Mouse (Mus musculus) hindbrain, embryonic 15.5 days (tissue): ENCODE data around the gene Rsad1. TPM values are rescaled to one million over a fixed set of nuclear protein-coding genes. Genes with fewer than 3 reads are reported as not detected.

Source experiments
- ATAC-seq: fragments of 200-750 bp; cut with Nextera tagmentation; 2 replicates; pipeline ENCODE4 v1.8.0; 2017; ENCODE audit warnings: low read depth, moderate number of reproducible peaks, moderate TSS enrichment; ENCODE audit not compliant: low FRiP score
- H3K27ac ChIP-seq: fragments of 300-500 bp; sonication (generic); replicated peaks from 2 replicates; pipeline ENCODE4 v1.5.1; 2015; ENCODE audit warnings: mild to moderate bottlenecking, inconsistent platforms
- H3K27me3 ChIP-seq: fragments of 300-500 bp; sonication (generic); 2 replicates; pipeline ENCODE4 v1.6.1; 2015; ENCODE audit warnings: control low read depth, inconsistent platforms
- H3K36me3 ChIP-seq: fragments of 300-500 bp; sonication (generic); 2 replicates; pipeline ENCODE4 v1.6.1; 2015; ENCODE audit warnings: control low read depth, inconsistent platforms
- H3K4me1 ChIP-seq: fragments of 300-500 bp; sonication (generic); replicated peaks from 2 replicates; pipeline ENCODE4 v1.6.1; 2015; ENCODE audit warnings: control low read depth, inconsistent platforms
- H3K4me2 ChIP-seq: fragments of 300-500 bp; sonication (generic); 2 replicates; pipeline ENCODE4 v1.6.1; 2015; ENCODE audit warnings: moderate library complexity, mild to moderate bottlenecking, inconsistent platforms
- H3K4me3 ChIP-seq: fragments of 300-500 bp; sonication (generic); 2 replicates; pipeline ENCODE4 v1.5.1; 2015; ENCODE audit warnings: mild to moderate bottlenecking, inconsistent platforms
- H3K9ac ChIP-seq: fragments of 300-500 bp; sonication (generic); 2 replicates; pipeline ENCODE4 v1.6.1; 2015; ENCODE audit warnings: inconsistent platforms
- H3K9me3 ChIP-seq: fragments of 300-500 bp; sonication (generic); 2 replicates; pipeline ENCODE4 v1.6.1; 2016; ENCODE audit warnings: control low read depth, inconsistent platforms
- WGBS: fragments of 180-500 bp; shearing (Covaris S2); methylation state at CpG from one replicate; pipeline ENCODE4 v1.1.7; 2015; 5-methylcytosine and 5-hydroxymethylcytosine counted together
- polyA plus RNA-seq: library from polyadenylated mRNA; unstranded; fragments of >200 nt; fragmentation: Nextera tagmentation; extraction: Ambion mirVana; gene quantifications from 2 replicates; pipeline ENCODE4 v1.2.1, GENCODE M21; 2015

Rsad1 gene
- polyA plus RNA-seq, 1 experiment from 2014 or later = 8.6 TPM

GRCm38 (mm10) chr11:94544422-94544821, 4.6 kb downstream of the Rsad1 start:
- Histone ChIP-seq H3K4me2 (peak overlapping the region; percentile 29), H3K36me3 (0 out of 2 replicates have a peak, but pooled peaks cover 4% of the 10 kb centered on the region), H3K9me3 (no peaks in the 10 kb centered on the region), H3K27ac (no peak overlapping the region), H3K9ac (peak overlapping the region; percentile 14; the same call in 1 of the 2 replicates), H3K4me1 (peaks cover 18% of the 10 kb centered on the region), H3K4me3 (no peak overlapping the region), H3K27me3 (no peaks in the 10 kb centered on the region)
- 49% methylated on average over 18 of the region's 18 CpGs for WGBS
- no peak for ATAC-seq

DNA sequence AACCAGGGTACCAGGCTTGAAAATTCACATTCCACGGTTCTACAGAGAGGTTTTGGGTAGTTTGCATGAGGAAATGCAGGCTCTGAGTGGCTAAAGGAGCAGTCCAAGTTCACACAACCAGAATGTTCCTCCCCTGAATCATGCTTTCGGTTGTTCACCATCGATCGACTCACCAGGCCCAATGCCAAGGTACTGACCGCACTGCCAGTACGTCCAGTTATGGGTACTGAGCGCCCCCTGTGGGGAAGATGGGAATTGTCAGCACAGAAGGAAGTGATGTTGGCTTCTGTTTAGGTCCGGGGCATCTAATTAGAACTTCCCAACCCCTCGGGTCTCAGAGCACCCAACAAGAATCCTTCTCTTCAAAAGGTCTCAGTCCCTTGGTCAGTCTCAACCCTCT, 5.1 kb downstream of the Rsad1 start:
- 31% methylated on average over 9 of the region's 9 CpGs for WGBS
- H3K4me2 ChIP-seq = peak overlapping the region; percentile 29; the same call in 1 of the 2 replicates
- no peak for ATAC-seq

GRCm38 (mm10) chr11:94543344-94543743, 5.7 kb downstream of the Rsad1 start:
- 0 out of 2 replicates have a peak, but pooled peaks cover 7% of the 10 kb centered on the region for H3K36me3 ChIP-seq
- WGBS = 84% methylated on average over 12 of the region's 12 CpGs
- ATAC-seq = no peak
- no peak overlapping the region for H3K4me2 ChIP-seq
- H3K4me3 ChIP-seq = no peak overlapping the region
- no peaks in the 10 kb centered on the region for H3K27me3 ChIP-seq
- H3K4me1 ChIP-seq = peaks cover 13% of the 10 kb centered on the region
- no peaks in the 10 kb centered on the region for H3K9me3 ChIP-seq
- no peak overlapping the region for H3K27ac ChIP-seq
- H3K9ac ChIP-seq = no peak overlapping the region

More for the DNA sequence above, 5.1 kb downstream of the Rsad1 start:
- Histone ChIP-seq H3K9ac (no peak overlapping the region), H3K36me3 (0 out of 2 replicates have a peak, but pooled peaks cover 7% of the 10 kb centered on the region), H3K27me3 (no peaks in the 10 kb centered on the region), H3K9me3 (no peaks in the 10 kb centered on the region), H3K4me1 (peaks cover 16% of the 10 kb centered on the region), H3K4me3 (no peak overlapping the region), H3K27ac (no peak overlapping the region)

DNA sequence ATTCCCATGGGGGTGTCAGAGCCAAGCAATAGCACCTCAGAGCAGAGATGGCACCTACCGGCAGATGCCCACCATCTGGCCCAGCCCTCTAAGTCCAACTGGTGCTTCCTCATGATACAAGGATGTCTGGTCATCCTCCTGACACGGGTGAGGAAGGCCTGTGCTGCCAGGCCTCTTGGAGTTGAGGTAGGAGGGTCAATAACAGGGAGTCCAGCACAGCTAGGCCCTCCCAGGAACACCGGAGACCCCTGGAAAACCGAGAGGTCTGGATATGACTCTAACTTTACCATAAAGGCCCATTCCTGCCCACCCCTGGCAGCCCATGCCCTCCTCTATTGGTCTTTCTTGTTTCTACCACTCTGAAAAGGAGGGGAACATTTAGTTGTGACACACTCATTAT, 6.7 kb downstream of the Rsad1 start:
- no peaks in the 10 kb centered on the region for H3K9me3 ChIP-seq

DNA sequence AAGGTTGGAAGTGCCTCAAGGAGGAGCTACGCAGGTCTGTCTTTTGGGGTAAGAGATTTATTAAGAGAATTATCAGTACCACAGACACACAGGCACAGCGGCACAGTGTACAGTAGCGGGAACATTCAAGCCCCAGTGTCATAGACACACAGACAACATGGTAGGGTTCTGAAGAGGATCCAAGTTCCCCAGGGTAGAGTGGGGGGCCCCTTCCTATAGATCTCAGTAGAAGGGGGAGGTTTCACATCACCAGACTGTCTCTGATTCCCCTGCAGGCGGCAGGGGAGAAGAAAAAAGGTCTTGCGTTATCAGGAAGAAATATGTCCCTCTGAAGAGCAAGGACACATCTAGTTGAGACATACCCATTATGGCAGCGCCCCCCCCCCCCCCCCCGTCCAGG, 9.3 kb downstream of the Rsad1 start:
- Histone ChIP-seq H3K36me3 (0 out of 2 replicates have a peak, but pooled peaks cover 7% of the 10 kb centered on the region), H3K27me3 (no peaks in the 10 kb centered on the region), H3K27ac (no peak overlapping the region), H3K4me2 (no peak overlapping the region), H3K9ac (no peak overlapping the region), H3K9me3 (no peaks in the 10 kb centered on the region), H3K4me1 (0 out of 2 replicates have a peak, but pooled peaks cover 8% of the 10 kb centered on the region), H3K4me3 (no peak overlapping the region)
- 80% methylated on average over 7 of the region's 7 CpGs for WGBS
- no peak for ATAC-seq

More for the DNA sequence above, 6.7 kb downstream of the Rsad1 start:
- Histone ChIP-seq H3K4me2 (no peak overlapping the region), H3K4me3 (no peak overlapping the region), H3K4me1 (0 out of 2 replicates have a peak, but pooled peaks cover 8% of the 10 kb centered on the region), H3K27me3 (no peaks in the 10 kb centered on the region), H3K27ac (no peak overlapping the region), H3K9ac (no peak overlapping the region), H3K36me3 (0 out of 2 replicates have a peak, but pooled peaks cover 7% of the 10 kb centered on the region)
- 89% methylated on average over 4 of the region's 4 CpGs for WGBS
- ATAC-seq = no peak

DNA sequence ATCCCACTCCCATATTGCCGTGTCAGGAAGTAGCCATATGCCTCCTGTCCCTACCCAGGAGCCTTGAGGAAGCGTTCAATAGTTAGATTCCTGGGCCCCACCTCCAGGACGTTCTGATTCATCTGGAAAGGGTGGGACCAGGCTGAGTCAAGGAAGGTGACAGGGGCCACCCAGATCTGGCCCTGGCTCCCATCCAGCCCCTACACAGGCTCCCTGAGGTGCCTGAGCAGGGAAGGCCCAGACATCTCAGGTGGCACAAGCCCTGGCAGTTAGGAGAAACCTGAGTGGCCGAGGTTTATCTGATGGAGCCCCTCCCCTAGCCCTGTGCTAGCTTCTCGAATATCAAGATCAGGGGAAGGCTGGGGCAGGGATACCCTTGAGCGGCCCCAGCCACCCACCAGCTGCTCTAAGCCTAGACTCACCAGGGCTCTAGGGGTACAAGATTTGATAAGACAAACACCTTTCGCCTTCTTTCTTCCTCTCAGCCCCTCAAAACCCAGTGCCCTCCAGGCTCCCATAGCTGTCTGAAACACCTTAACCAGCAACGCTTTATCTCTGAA, 10.2 kb downstream of the Rsad1 start:
- H3K4me2 ChIP-seq = no peak overlapping the region
- WGBS = 71% methylated on average over 8 of the region's 8 CpGs
- H3K9ac ChIP-seq = no peak overlapping the region
- H3K4me1 ChIP-seq = 0 out of 2 replicates have a peak, but pooled peaks cover 2% of the 10 kb centered on the region
- ATAC-seq = no peak
- H3K36me3 ChIP-seq = 0 out of 2 replicates have a peak, but pooled peaks cover 7% of the 10 kb centered on the region
- no peaks in the 10 kb centered on the region for H3K27me3 ChIP-seq
- no peaks in the 10 kb centered on the region for H3K9me3 ChIP-seq
- H3K27ac ChIP-seq = no peak overlapping the region
- H3K4me3 ChIP-seq = no peak overlapping the region

DNA sequence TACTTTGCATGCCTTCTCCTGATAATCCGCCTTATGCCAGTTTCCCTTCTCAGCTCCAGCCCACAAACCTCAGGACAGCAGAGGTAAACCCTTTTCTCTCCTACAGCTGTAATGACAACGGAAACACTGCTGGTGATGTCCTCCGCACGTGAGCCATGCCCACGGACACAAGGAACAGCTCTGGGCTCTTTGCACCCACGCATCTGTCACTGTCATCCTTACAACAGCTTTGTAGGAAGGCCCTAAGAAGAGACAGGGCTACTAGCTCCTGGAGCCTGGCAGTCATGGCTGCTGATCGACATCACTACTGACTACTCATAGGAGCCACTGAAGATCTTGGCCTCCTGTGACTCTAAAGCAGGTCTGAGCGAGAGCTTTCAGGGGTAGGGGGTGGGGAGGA, 15.9 kb downstream of the Rsad1 start:
- H3K9ac ChIP-seq = no peak overlapping the region
- H3K27me3 ChIP-seq = no peaks in the 10 kb centered on the region
- no peaks in the 10 kb centered on the region for H3K9me3 ChIP-seq
- H3K4me3 ChIP-seq = no peak overlapping the region
- no peaks in the 10 kb centered on the region for H3K4me1 ChIP-seq
- 65% methylated on average over 8 of the region's 8 CpGs for WGBS
- H3K27ac ChIP-seq = no peak overlapping the region
- no peak overlapping the region for H3K4me2 ChIP-seq
- ATAC-seq = no peak
- no peaks in the 10 kb centered on the region for H3K36me3 ChIP-seq

DNA sequence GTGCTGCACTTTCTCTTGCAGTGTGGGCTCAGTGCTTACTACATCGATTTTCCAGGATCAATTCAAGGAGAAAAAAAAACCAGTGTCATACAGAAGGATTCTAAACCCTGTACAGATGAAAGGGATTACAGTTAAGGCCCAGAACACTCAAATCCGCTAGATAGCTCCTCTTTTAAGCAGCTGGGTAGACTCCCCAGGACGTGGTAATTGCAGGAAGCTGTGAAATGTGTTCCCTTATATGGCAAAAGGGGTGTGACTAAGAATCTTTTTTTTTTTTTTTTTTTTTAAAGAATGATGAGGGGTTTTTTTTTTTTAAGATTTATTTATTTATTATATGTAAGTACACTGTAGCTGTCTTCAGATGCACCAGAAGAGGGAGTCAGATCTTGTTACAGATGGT, 20.2 kb downstream of the Rsad1 start:
- WGBS = 56% methylated on average over 3 of the region's 3 CpGs
- Histone ChIP-seq H3K9ac (no peak overlapping the region), H3K27me3 (no peaks in the 10 kb centered on the region), H3K9me3 (no peaks in the 10 kb centered on the region), H3K36me3 (no peaks in the 10 kb centered on the region), H3K4me1 (no peaks in the 10 kb centered on the region), H3K27ac (no peak overlapping the region), H3K4me2 (no peak overlapping the region), H3K4me3 (no peak overlapping the region)
- ATAC-seq = no peak

GRCm38 (mm10) chr11:94526171-94526879, 22.7 kb downstream of the Rsad1 start:
- no peaks in the 10 kb centered on the region for H3K27me3 ChIP-seq
- no peak overlapping the region for H3K4me2 ChIP-seq
- 31% methylated on average over 9 of the region's 9 CpGs for WGBS
- H3K27ac ChIP-seq = no peak overlapping the region
- H3K36me3 ChIP-seq = no peaks in the 10 kb centered on the region
- H3K9ac ChIP-seq = no peak overlapping the region
- H3K4me1 ChIP-seq = peaks cover 4% of the 10 kb centered on the region; the same call in 1 of the 2 replicates
- no peak overlapping the region for H3K4me3 ChIP-seq
- ATAC-seq = no peak
- no peaks in the 10 kb centered on the region for H3K9me3 ChIP-seq

DNA sequence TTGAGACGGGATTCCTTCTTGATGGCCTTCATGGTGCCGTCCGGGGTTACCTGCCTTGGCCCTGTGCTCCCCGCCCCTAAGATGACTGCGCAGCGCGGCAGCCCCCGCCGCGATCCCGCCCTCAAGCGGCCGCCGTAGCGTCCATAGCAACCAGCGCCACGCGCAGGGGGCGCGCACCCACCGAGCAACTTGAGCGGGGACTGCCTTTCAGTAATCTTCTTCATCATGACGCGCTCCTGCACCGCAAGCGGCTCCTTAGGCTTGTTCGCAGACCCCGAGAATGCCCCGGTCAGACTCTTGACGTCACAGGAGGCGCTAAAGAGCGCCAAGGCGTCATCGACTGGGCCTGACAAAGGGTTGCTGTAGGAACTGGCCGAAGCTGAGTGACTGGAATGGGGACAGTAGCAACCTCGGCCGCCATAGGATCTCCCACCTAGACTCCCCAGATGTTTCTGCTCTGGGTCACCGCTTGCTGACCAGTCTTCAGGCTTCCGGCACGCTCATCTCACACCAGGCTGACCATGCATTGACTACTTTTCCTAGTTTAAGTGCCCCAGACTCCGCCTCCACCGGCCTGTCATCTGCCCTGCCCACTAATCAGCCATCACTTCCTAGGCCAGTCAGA, 27.7 kb downstream of the Rsad1 start, which contains the start of gene Mycbpap:
TSS of gene Mycbpap (minus strand) at position 524 of the 625 bp plus-strand sequence.
- Histone ChIP-seq H3K4me3 (peak within 1 kb of the TSS; percentile 54), H3K9ac (peak within 1 kb of the TSS; percentile 70), H3K4me2 (peak within 1 kb of the TSS; percentile 97), H3K27me3 (no peaks in the 10 kb centered on the region), H3K36me3 (no peaks in the 10 kb centered on the region), H3K9me3 (no peaks in the 10 kb centered on the region), H3K27ac (peak within 1 kb of the TSS; percentile 42), H3K4me1 (peaks cover 15% of the 10 kb centered on the region)
- ATAC-seq = peak; percentile 86
- WGBS = 1% methylated on average over 42 of the region's 42 CpGs

DNA sequence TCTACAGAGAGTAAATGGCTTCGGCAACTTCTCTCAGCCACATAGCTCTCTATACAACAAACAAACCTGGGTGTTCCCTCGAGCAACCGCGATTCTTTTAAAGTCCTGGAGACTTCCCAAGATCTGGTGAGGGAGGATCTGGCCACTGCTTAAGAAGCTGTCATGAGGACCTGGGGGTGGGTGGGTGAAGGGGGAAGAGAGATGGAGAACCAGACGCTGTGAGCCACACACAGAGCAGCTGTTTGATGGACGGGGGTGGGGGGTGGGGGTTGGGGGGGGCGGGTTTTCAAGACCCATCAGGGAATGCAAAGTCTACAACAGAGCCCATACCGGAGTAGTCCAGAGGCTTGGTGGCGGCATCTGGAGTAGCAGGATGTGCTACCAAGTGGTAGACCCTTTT, 35.6 kb downstream of the Rsad1 start:
- 68% methylated on average over 9 of the region's 9 CpGs for WGBS
- Histone ChIP-seq H3K27me3 (no peaks in the 10 kb centered on the region), H3K4me1 (no peaks in the 10 kb centered on the region), H3K4me2 (no peak overlapping the region), H3K27ac (no peak overlapping the region), H3K9me3 (no peaks in the 10 kb centered on the region), H3K4me3 (no peak overlapping the region), H3K36me3 (no peaks in the 10 kb centered on the region), H3K9ac (no peak overlapping the region)
- ATAC-seq = no peak

- no peaks in the 10 kb centered on the region for H3K4me1 ChIP-seq
- no peak for ATAC-seq
- H3K27ac ChIP-seq = no peak overlapping the region
- H3K9me3 ChIP-seq = no peaks in the 10 kb centered on the region
- no peaks in the 10 kb centered on the region for H3K36me3 ChIP-seq
- H3K4me3 ChIP-seq = no peak overlapping the region
- H3K9ac ChIP-seq = no peak overlapping the region
- WGBS = 92% methylated on average over 10 of the region's 10 CpGs
- H3K27me3 ChIP-seq = no peaks in the 10 kb centered on the region
- H3K4me2 ChIP-seq = no peak overlapping the region
These were observed 40.1 kb downstream of the Rsad1 start for GRCm38 (mm10) chr11:94508976-94509375.
